Mouse (Mus musculus): ENCODE measurements around the gene Ntrk2. TPM values are rescaled to one million over a fixed set of nuclear protein-coding genes. Genes with fewer than 3 reads are reported as not detected.

The Ntrk2 gene
- total and polyA plus RNA-seq, 2 experiments from 2014 or later, result 0.92 to 2.9 TPM

DNA sequence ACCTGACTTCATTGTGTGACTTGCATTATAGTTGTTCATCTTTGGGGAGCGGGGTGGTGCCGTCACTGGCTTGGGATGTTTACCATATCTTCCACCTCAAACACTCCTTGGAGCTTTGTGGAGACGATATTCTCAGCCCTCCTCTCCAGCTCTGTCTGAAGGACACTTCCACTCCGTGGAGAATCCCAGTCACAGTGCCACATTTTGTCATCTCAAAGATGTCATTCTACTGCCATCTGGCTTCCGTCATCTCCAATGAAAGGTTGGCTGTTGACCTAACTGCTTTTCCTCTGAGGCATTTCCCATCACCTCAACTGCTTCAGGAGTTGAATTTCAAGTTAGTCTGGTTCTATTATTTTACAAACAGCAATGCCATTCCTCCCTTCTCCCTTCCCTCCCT, 376.3 kb downstream of the Ntrk2 start:
- DNase-seq (ENCODE audit: low spot score) (no peak), ATAC-seq (ENCODE audit: insufficient read depth, low read depth) (no peak)
- H3K36me3 ChIP-seq (replicated peaks; ENCODE audit: control insufficient read depth, insufficient read depth, low read length), result no peaks in the 10 kb centered on the region
- no peak overlapping the region for H3K4me3 ChIP-seq (ENCODE audit: low read depth, low read length)
- H3K27me3 ChIP-seq (ENCODE audit: control insufficient read depth, insufficient read depth, low read length), result no peaks in the 10 kb centered on the region
- H3K9ac ChIP-seq (replicated peaks; ENCODE audit: low read depth, low read length), result no peak overlapping the region
- 0 out of 2 replicates have a peak, but pooled peaks cover 6% of the 10 kb centered on the region for H3K9me3 ChIP-seq (replicated peaks; ENCODE audit: control insufficient read depth, low read length)
- no peaks in the 10 kb centered on the region for H3K4me1 ChIP-seq (ENCODE audit: control insufficient read depth, insufficient read depth)
- no peak overlapping the region for H3K4me2 ChIP-seq (ENCODE audit: low read depth, low read length)
- no peak for TF ChIP-seq EP300 (IDR thresholded peaks at IDR 0.05; ENCODE audit: low read depth)
- TF ChIP-seq CTCF (IDR thresholded peaks at IDR 0.05; ENCODE audit: low read depth), result peak; percentile 35
- H3K27ac ChIP-seq (ENCODE audit: low read depth), result no peak overlapping the region
- WGBS, result 48% methylated on average over 5 of the region's 5 CpGs

Other genes with a start within 250 kb of the Ntrk2 start
- gene Slc28a3, start 195.7 kb upstream of the Ntrk2 start, total RNA-seq (2014; rRNA removed; ENCODE audit: low replicate concordance), result not detected in 2 replicates
- not detected in 2 replicates for gene Slc28a3, start 195.7 kb upstream of the Ntrk2 start, polyA plus RNA-seq (2015; fragmentation: Nextera tagmentation; extraction: Ambion mirVana)

Data from heart, postnatal 0 days (tissue).